Mouse (Mus musculus) lung, postnatal 0 days (tissue): Measurements from ENCODE around the gene Camk2b.

Source experiments
- CTCF ChIP-seq: IDR thresholded peaks from 2 replicates; pipeline ENCODE4 v1.5.1; 2016; ENCODE audit warnings: antibody characterized with exemption, mild to moderate bottlenecking
- EP300 ChIP-seq: IDR thresholded peaks from 2 replicates; pipeline ENCODE4 v1.6.1; 2016; ENCODE audit warnings: antibody characterized with exemption, mild to moderate bottlenecking, control low read depth

DNA sequence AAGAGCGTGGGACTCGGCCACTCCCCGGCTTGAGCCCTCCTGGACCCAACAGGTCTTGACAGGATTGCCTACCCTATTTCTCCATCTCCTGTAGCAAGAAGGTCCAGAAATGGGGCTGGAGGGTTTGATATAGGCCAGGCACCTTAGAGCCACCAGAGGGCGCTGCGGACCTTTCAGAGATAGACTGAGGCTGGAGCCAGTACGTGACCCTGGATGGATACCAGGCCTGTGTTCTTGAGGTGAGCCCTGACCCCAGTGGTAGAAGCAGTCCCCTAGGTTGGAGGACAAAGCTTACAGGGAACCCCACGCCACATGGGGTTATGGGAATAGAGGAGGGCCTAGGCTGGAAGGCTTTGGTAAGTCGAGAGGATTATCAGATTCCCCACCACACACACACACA is 70.2 kb downstream of the Camk2b start:
- TF ChIP-seq CTCF = peak; percentile 99
- no peak for TF ChIP-seq EP300
